In the genomic region with DNA sequence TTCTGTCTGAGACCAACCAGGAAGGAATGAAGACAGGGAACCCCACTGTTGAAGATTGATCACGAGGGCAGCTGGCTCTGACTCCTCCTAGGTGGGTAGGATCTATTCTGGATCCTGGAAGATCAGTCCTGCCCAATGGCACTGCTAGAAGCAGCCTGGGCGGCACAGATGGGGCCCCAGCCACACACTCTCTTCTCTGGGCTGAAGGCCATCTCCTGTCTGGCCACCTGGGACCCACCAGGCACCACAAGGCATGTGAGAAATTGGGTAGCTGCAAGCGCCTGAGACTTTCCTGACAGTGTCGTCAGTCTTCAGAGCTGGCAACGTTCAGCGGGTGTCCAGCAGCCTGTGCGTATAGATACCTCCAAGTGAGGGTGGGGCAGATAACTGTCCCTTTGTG, we compare ENCODE assay signal across 17 mouse cellular contexts. TPM values are rescaled to one million over a fixed set of nuclear protein-coding genes. Genes with fewer than 3 reads are reported as not detected.
DNase-seq lines count a peak whose midpoint lies in the region; ATAC-seq and TF ChIP-seq lines count a peak whose summit lies in the region.
"Had no signal": no experiment of that assay in that cellular context is flagged by ENCODE, and none has a peak within 500 bp of the region (broad histone marks: within the 10 kb centered on the region; RNA-seq: fewer than 3 reads in every experiment).

No protein-coding gene starts in this region.

- H3K9ac ChIP-seq in forebrain, embryonic 13.5 days: peak overlapping the region; percentile 96
- peak overlapping the region; percentile 94; the same call in 1 of the 2 replicates for H3K9ac ChIP-seq in limb, embryonic 12.5 days (replicated peaks)
- H3K9ac ChIP-seq in intestine, postnatal 0 days (ENCODE audit: low read depth, low read length): no peak overlapping the region

- WGBS in forebrain, embryonic 13.5 days: 78% methylated on average over 7 of the region's 7 CpGs
- 86% methylated on average over 7 of the region's 7 CpGs for WGBS in limb, embryonic 12.5 days
- WGBS in intestine, postnatal 0 days: 63% methylated on average over 7 of the region's 7 CpGs

- no peak for TF ChIP-seq CTCF in E14TG2a.4 (conservative IDR thresholded peaks at IDR 0.05; ENCODE audit: low read length)
- TF ChIP-seq CTCF in intestine, postnatal 0 days (IDR thresholded peaks at IDR 0.05; ENCODE audit: low read depth): no peak

- no peak for ATAC-seq in forebrain, embryonic 13.5 days
- no peak for ATAC-seq in limb, embryonic 12.5 days (ENCODE audit: insufficient number of reproducible peaks, insufficient read depth, low FRiP score, low TSS enrichment, low read depth)
- ATAC-seq in intestine, postnatal 0 days: no peak
- ATAC-seq: inflammation-experienced regulatory T-cells, adult 6 months had no signal

- H3K27ac ChIP-seq in forebrain, embryonic 13.5 days: no peak overlapping the region; the same call in 1 of the 2 replicates
- no peak overlapping the region for H3K27ac ChIP-seq in limb, embryonic 12.5 days
- no peak overlapping the region for H3K27ac ChIP-seq in intestine, postnatal 0 days (ENCODE audit: low read depth, low read length)

- peak overlapping the region; percentile 86 for H3K4me3 ChIP-seq in E14TG2a.4 (replicated peaks; ENCODE audit: low read length)
- H3K4me3 ChIP-seq in forebrain, embryonic 13.5 days: no peak overlapping the region
- H3K4me3 ChIP-seq in limb, embryonic 12.5 days (replicated peaks): no peak overlapping the region; the same call in 1 of the 2 replicates
- no peak overlapping the region for H3K4me3 ChIP-seq in intestine, postnatal 0 days (ENCODE audit: low read depth, low read length)

- H3K27me3 ChIP-seq in E14TG2a.4 (ENCODE audit: insufficient read depth, low read length): 0 out of 2 replicates have a peak, but pooled peaks cover 2% of the 10 kb centered on the region
- no peaks in the 10 kb centered on the region for H3K27me3 ChIP-seq in forebrain, embryonic 13.5 days
- no peaks in the 10 kb centered on the region for H3K27me3 ChIP-seq in limb, embryonic 12.5 days
- peaks cover 8% of the 10 kb centered on the region; the same call in 1 of the 2 replicates for H3K27me3 ChIP-seq in intestine, postnatal 0 days (replicated peaks; ENCODE audit: control insufficient read depth, insufficient read depth, low read length)

- no peaks in the 10 kb centered on the region for H3K9me3 ChIP-seq in E14TG2a.4 (ENCODE audit: low read length)
- H3K9me3 ChIP-seq in forebrain, embryonic 13.5 days (replicated peaks): no peaks in the 10 kb centered on the region
- H3K9me3 ChIP-seq in limb, embryonic 12.5 days: no peaks in the 10 kb centered on the region
- no peaks in the 10 kb centered on the region for H3K9me3 ChIP-seq in intestine, postnatal 0 days (ENCODE audit: control insufficient read depth)
- H3K9me3 ChIP-seq: G1E had no signal

- H3K36me3 ChIP-seq in E14TG2a.4 (ENCODE audit: insufficient read depth, low read length): peaks cover 68% of the 10 kb centered on the region
- H3K36me3 ChIP-seq in forebrain, embryonic 13.5 days (ENCODE audit: poor library complexity, severe bottlenecking): peaks cover 50% of the 10 kb centered on the region
- H3K36me3 ChIP-seq in limb, embryonic 12.5 days: peaks cover 41% of the 10 kb centered on the region
- H3K36me3 ChIP-seq in intestine, postnatal 0 days (ENCODE audit: control insufficient read depth, insufficient read depth): 0 out of 2 replicates have a peak, but pooled peaks cover 4% of the 10 kb centered on the region
- H3K36me3 ChIP-seq: G1E had no signal

- peak; percentile 89 for DNase-seq in brain, adult 2 months (ENCODE audit: low read depth, low spot score)
- no peak for DNase-seq in adrenal gland, postnatal 25 days
- DNase-seq in kidney, adult 8-10 months: no peak
- no peak for DNase-seq in liver
- DNase-seq: kidney, postnatal 4 days; lung, postnatal 14 days; thymus, postnatal 36 days had no signal

- peak overlapping the region; percentile 89; the same call in 1 of the 2 replicates for H3K4me2 ChIP-seq in forebrain, embryonic 13.5 days
- peak overlapping the region; percentile 2; the same call in 1 of the 2 replicates for H3K4me2 ChIP-seq in limb, embryonic 12.5 days
- no peak overlapping the region for H3K4me2 ChIP-seq in intestine, postnatal 0 days (replicated peaks; ENCODE audit: low read depth)

- H3K4me1 ChIP-seq in E14TG2a.4 (replicated peaks; ENCODE audit: low read depth, low read length): peaks cover 92% of the 10 kb centered on the region
- peaks cover 24% of the 10 kb centered on the region for H3K4me1 ChIP-seq in forebrain, embryonic 13.5 days
- H3K4me1 ChIP-seq in limb, embryonic 12.5 days (replicated peaks): peaks cover 15% of the 10 kb centered on the region
- H3K4me1 ChIP-seq in intestine, postnatal 0 days (replicated peaks; ENCODE audit: control insufficient read depth, insufficient read depth, low read length): peaks cover 6% of the 10 kb centered on the region; the same call in 1 of the 2 replicates

RNA-seq across cellular contexts. Expression of gene B4galnt4, which starts 1.6 kb away (rescaled TPM):
- polyA plus RNA-seq in forebrain, embryonic 13.5 days (2015; fragmentation: Nextera tagmentation; extraction: Ambion mirVana): 33.0 and 34.7 TPM in 2 replicates
- 37.3 and 40.1 TPM in 2 replicates for polyA plus RNA-seq in limb, embryonic 12.5 days (2016; fragmentation: Nextera tagmentation; extraction: Ambion mirVana)
- total RNA-seq in adrenal gland, postnatal 25 days (2021): 2.5 and 3.6 TPM in 2 replicates
- polyA plus RNA-seq in intestine, postnatal 0 days (2015; fragmentation: Nextera tagmentation; extraction: Ambion mirVana): 1.9 and 2.9 TPM in 2 replicates
- total RNA-seq: G1E; neutrophil, adult 5-6 weeks had no signal
- polyA plus RNA-seq: G1E had no signal

RNA-seq across cellular contexts. Expression of gene Pkp3, which starts 15.5 kb away (rescaled TPM):
- 0.25 TPM in 1 of 2 replicates, not detected in the other for polyA plus RNA-seq in forebrain, embryonic 13.5 days (2015; fragmentation: Nextera tagmentation; extraction: Ambion mirVana)
- 14.6 and 14.9 TPM in 2 replicates for polyA plus RNA-seq in limb, embryonic 12.5 days (2016; fragmentation: Nextera tagmentation; extraction: Ambion mirVana)
- 0.86 and 1.2 TPM in 2 replicates for total RNA-seq in adrenal gland, postnatal 25 days (2021)
- polyA plus RNA-seq in intestine, postnatal 0 days (2015; fragmentation: Nextera tagmentation; extraction: Ambion mirVana): 35.3 and 38.6 TPM in 2 replicates
- total RNA-seq: G1E had no signal
- polyA plus RNA-seq: G1E had no signal

RNA-seq across cellular contexts. Expression of gene Gm17387, which starts 33.6 kb away (rescaled TPM):
- polyA plus RNA-seq in forebrain, embryonic 13.5 days (2015; fragmentation: Nextera tagmentation; extraction: Ambion mirVana): not detected in 2 replicates
- polyA plus RNA-seq in limb, embryonic 12.5 days (2016; fragmentation: Nextera tagmentation; extraction: Ambion mirVana): not detected in 2 replicates
- not detected in 2 replicates for total RNA-seq in adrenal gland, postnatal 25 days (2021)
- not detected in 2 replicates for polyA plus RNA-seq in intestine, postnatal 0 days (2015; fragmentation: Nextera tagmentation; extraction: Ambion mirVana)
- total RNA-seq: common myeloid progenitor, adult 5-6 weeks; G1E; neutrophil, adult 5-6 weeks had no signal
- polyA plus RNA-seq: G1E; heart, embryonic 11.5 days; inflammation-experienced regulatory T-cells, adult 6 months; limb, embryonic 14.5 days had no signal

RNA-seq across cellular contexts. Expression of gene Sigirr, which starts 37.8 kb away (rescaled TPM):
- 1.5 and 1.7 TPM in 2 replicates for polyA plus RNA-seq in forebrain, embryonic 13.5 days (2015; fragmentation: Nextera tagmentation; extraction: Ambion mirVana)
- polyA plus RNA-seq in limb, embryonic 12.5 days (2016; fragmentation: Nextera tagmentation; extraction: Ambion mirVana): 2.2 and 2.5 TPM in 2 replicates
- total RNA-seq in adrenal gland, postnatal 25 days (2021): 4.5 and 5.0 TPM in 2 replicates
- 42.1 and 43.2 TPM in 2 replicates for polyA plus RNA-seq in intestine, postnatal 0 days (2015; fragmentation: Nextera tagmentation; extraction: Ambion mirVana)

RNA-seq across cellular contexts. Expression of gene Ifitm6, which starts 44.8 kb away (rescaled TPM):
- not detected in 2 replicates for polyA plus RNA-seq in forebrain, embryonic 13.5 days (2015; fragmentation: Nextera tagmentation; extraction: Ambion mirVana)
- not detected in 2 replicates for polyA plus RNA-seq in limb, embryonic 12.5 days (2016; fragmentation: Nextera tagmentation; extraction: Ambion mirVana)
- total RNA-seq in adrenal gland, postnatal 25 days (2021): not detected in 2 replicates
- polyA plus RNA-seq in intestine, postnatal 0 days (2015; fragmentation: Nextera tagmentation; extraction: Ambion mirVana): 0.93 and 1.0 TPM in 2 replicates
- total RNA-seq: G1E had no signal
- polyA plus RNA-seq: G1E had no signal

Comparison
In these comparisons a context has a peak if more than half of its experiments do, and no peak if none do; other contexts are left out.
1. RNA of gene Pkp3, which starts 15.5 kb away (polyA plus RNA-seq): 35.3 to 38.6 TPM in intestine, postnatal 0 days and 14.6 to 14.9 TPM in limb, embryonic 12.5 days; 0.25 TPM in forebrain, embryonic 13.5 days; every median in the first group is over 10 times any median in the second.